Mouse (Mus musculus) heart, embryonic 11.5 days (tissue): Measurements from ENCODE around the gene Macrod2. TPM values are rescaled to one million over a fixed set of nuclear protein-coding genes. Genes with fewer than 3 reads are reported as not detected.

Source experiments
- ATAC-seq: fragments of 200-750 bp; cut with Nextera tagmentation; replicated peaks from 2 replicates; pipeline ENCODE4 v1.8.0; 2017; ENCODE audit warnings: moderate library complexity; ENCODE audit not compliant: insufficient number of reproducible peaks, low FRiP score, low TSS enrichment
- H3K27ac ChIP-seq: fragments of 300-500 bp; sonication (generic); 2 replicates; pipeline ENCODE4 v1.5.1; 2014; ENCODE audit warnings: mild to moderate bottlenecking, low read depth, low read length
- H3K27me3 ChIP-seq: fragments of 300-500 bp; sonication (generic); 2 replicates; pipeline ENCODE4 v1.6.1; 2014; ENCODE audit warnings: mild to moderate bottlenecking, low read length, mixed read lengths; ENCODE audit not compliant: control insufficient read depth, insufficient read depth
- H3K36me3 ChIP-seq: fragments of 300-500 bp; sonication (generic); 2 replicates; pipeline ENCODE4 v1.6.1; 2014; ENCODE audit warnings: mild to moderate bottlenecking, low read length, moderate library complexity, mixed read lengths; ENCODE audit not compliant: control insufficient read depth, insufficient read depth
- H3K4me1 ChIP-seq: fragments of 300-500 bp; sonication (generic); 2 replicates; pipeline ENCODE4 v1.6.1; 2014; ENCODE audit warnings: low read length; ENCODE audit not compliant: control insufficient read depth, insufficient read depth
- H3K4me2 ChIP-seq: fragments of 300-500 bp; sonication (generic); 2 replicates; pipeline ENCODE4 v1.6.1; 2014; ENCODE audit warnings: mild to moderate bottlenecking, moderate library complexity
- H3K4me3 ChIP-seq: fragments of 300-500 bp; sonication (generic); 2 replicates; pipeline ENCODE4 v1.5.1; 2014; ENCODE audit warnings: low read depth, low read length
- H3K9ac ChIP-seq: fragments of 300-500 bp; sonication (generic); 2 replicates; pipeline ENCODE4 v1.6.1; 2014; ENCODE audit warnings: mild to moderate bottlenecking, low read depth, low read length, moderate library complexity
- H3K9me3 ChIP-seq: fragments of 300-500 bp; sonication (generic); replicated peaks from 2 replicates; pipeline ENCODE4 v1.6.1; 2016; ENCODE audit warnings: low read length; ENCODE audit not compliant: control insufficient read depth
- WGBS: fragments of 180-500 bp; shearing (Covaris S2); extraction: QIAGEN DNeasy Blood & Tissue Kit; methylation state at CpG from one replicate; pipeline ENCODE4 v1.1.7; 2014; ENCODE audit not compliant: insufficient replicate concordance; 5-methylcytosine and 5-hydroxymethylcytosine counted together
- polyA plus RNA-seq: library from polyadenylated mRNA; unstranded; fragments of >200 nt; fragmentation: Nextera tagmentation; extraction: Ambion mirVana; gene quantifications from 2 replicates; pipeline ENCODE4 v1.2.1, GENCODE M21; 2014

The Macrod2 gene
- polyA plus RNA-seq, 1 experiment from 2014 or later = 20.5 TPM

DNA sequence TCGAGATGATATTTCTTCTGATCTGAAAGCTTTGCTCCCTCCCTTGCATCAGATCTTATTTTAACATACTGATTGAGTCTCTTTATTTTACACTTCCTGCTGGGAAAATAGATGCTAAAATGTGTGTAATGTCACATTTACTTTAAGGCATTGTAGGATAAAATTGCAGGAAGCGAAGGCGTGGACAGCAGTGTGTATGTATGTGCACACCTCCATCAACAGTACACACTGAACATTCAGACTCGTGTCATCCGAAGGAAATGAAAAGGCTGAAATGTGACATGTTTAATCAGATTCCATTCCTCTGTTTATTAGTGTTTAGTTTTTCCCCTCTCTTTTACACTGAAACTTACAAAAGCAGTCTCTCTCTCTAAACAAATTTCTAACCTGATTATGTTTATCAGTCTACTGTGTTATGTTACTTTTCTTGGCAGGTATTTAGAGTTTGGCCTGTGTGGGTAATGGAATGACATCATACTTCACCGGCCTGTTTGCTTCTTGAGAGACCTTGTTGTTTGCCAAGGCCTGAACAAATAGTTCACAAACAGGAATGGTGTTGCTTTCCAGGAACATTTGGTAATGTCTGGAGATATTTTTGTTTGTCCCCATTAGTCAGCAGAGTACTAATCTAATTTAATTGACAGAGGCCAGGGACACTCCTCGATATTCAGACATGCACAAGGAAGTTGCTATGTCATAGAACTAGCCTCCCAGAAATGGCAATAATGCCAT, 1588.7 kb downstream of the Macrod2 start:
- Histone ChIP-seq H3K4me2 (no peak overlapping the region), H3K9me3 (no peaks in the 10 kb centered on the region), H3K36me3 (no peaks in the 10 kb centered on the region), H3K4me3 (no peak overlapping the region), H3K4me1 (no peaks in the 10 kb centered on the region), H3K27me3 (no peaks in the 10 kb centered on the region), H3K9ac (no peak overlapping the region), H3K27ac (no peak overlapping the region)
- 74% methylated on average over 7 of the region's 7 CpGs for WGBS
- ATAC-seq = no peak

DNA sequence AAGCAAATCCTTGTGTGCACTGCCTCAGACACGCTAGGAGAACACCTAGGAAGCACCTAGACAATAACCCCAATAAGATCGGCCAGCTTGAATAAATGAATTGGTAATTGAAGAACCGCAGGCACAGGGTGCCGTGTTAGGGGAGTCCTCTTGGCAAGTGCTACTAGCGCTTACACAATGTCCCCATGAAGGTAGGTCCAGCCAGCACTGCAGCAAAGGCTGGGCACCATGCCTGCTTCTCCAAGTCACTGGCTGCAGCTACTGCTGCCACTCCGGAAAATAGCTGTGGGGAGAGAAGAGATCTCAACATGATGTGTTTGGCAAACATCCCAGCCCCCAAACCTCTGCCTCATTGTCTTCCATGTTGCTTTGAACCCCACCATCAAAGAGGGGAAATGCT, 1603.8 kb downstream of the Macrod2 start:
- ATAC-seq = no peak
- peaks cover 15% of the 10 kb centered on the region for H3K27me3 ChIP-seq
- no peak overlapping the region for H3K4me2 ChIP-seq
- no peak overlapping the region for H3K4me3 ChIP-seq
- H3K4me1 ChIP-seq = no peaks in the 10 kb centered on the region
- no peaks in the 10 kb centered on the region for H3K36me3 ChIP-seq
- no peaks in the 10 kb centered on the region for H3K9me3 ChIP-seq
- H3K27ac ChIP-seq = no peak overlapping the region
- H3K9ac ChIP-seq = no peak overlapping the region
- WGBS = 77% methylated on average over 6 of the region's 6 CpGs

- 78% methylated on average over 4 of the region's 4 CpGs for WGBS
Measured at GRCm38 (mm10) chr2:142024534-142025155, 1629.5 kb downstream of the Macrod2 start.

GRCm38 (mm10) chr2:142026721-142027120, 1631.6 kb downstream of the Macrod2 start:
- Histone ChIP-seq H3K9me3 (no peaks in the 10 kb centered on the region), H3K27me3 (no peaks in the 10 kb centered on the region), H3K27ac (no peak overlapping the region), H3K9ac (no peak overlapping the region), H3K4me3 (no peak overlapping the region), H3K4me1 (no peaks in the 10 kb centered on the region), H3K36me3 (no peaks in the 10 kb centered on the region), H3K4me2 (no peak overlapping the region)
- ATAC-seq = no peak

More at GRCm38 (mm10) chr2:142024534-142025155, 1629.5 kb downstream of the Macrod2 start:
- H3K36me3 ChIP-seq = no peaks in the 10 kb centered on the region
- no peak overlapping the region for H3K4me3 ChIP-seq
- H3K9me3 ChIP-seq = no peaks in the 10 kb centered on the region
- H3K4me1 ChIP-seq = no peaks in the 10 kb centered on the region
- no peak overlapping the region for H3K27ac ChIP-seq
- no peak overlapping the region for H3K9ac ChIP-seq
- H3K4me2 ChIP-seq = no peak overlapping the region
- no peak for ATAC-seq
- no peaks in the 10 kb centered on the region for H3K27me3 ChIP-seq

DNA sequence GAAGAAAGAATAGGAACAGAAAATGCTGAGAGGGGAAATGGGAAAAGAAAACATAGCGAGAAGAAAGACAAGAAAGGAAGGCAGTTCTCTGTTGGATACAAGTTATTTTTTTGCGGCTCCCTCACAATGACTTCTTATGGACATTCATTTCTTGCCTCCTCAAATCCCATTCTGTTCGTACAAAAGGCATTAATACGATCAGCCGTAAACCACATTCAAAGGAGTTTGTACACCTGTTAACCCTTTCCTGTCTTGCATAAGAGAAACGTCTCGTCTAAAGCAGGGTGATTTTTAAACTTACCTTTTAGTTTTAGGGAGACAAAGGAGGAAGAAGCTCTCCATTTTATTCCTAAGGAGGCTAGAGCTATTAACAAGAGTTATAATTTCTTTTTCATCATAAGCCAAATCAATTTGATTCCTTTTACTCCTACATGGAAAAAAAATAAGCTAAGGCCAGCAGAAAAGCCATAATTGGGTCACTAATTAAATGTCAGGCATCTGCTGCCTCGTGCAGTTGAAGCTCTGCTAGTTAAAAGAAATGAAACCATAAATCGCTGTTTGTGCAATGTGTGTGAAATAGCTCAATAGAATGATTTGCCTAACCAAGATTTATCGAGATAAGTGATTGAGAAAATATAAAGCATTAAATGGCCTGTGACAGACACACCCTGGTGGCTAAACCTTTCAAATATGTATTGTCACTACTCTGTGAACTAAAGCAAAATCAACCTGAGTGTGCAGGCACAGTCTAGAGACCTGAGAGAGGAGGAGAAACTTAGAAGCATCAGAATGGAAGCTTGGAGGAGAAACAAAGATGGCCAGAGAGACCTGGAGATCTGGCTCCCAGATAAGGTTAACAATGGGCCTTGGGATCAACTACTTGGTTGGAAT, 1635.9 kb downstream of the Macrod2 start:
- no peak overlapping the region for H3K9ac ChIP-seq
- H3K9me3 ChIP-seq = no peaks in the 10 kb centered on the region
- 71% methylated on average over 10 of the region's 10 CpGs for WGBS
- no peaks in the 10 kb centered on the region for H3K27me3 ChIP-seq
- H3K4me3 ChIP-seq = no peak overlapping the region
- H3K36me3 ChIP-seq = no peaks in the 10 kb centered on the region
- no peak overlapping the region for H3K27ac ChIP-seq
- no peaks in the 10 kb centered on the region for H3K4me1 ChIP-seq
- H3K4me2 ChIP-seq = no peak overlapping the region
- ATAC-seq = no peak

DNA sequence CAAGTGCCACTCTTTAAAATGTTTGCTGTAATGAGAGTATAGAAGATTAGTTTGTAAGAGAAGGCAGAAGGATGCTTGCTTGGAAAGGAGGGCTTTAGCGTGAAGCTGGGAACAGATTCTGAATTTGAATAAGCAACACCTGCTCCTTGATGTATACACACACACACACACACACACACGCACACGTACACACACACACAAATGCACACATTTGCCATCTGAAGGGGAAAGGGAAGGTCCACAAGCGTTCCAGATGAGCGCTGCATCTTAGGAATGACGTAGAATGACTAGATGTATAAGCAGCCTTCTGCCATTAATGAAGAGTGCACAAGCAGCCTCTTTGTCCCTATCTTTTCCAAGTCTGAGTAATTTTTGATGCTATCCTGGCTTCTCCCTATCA, 1660.5 kb downstream of the Macrod2 start:
- H3K27me3 ChIP-seq = no peaks in the 10 kb centered on the region
- H3K9ac ChIP-seq = no peak overlapping the region
- H3K27ac ChIP-seq = no peak overlapping the region
- 0 out of 2 replicates have a peak, but pooled peaks cover 3% of the 10 kb centered on the region for H3K4me1 ChIP-seq
- H3K4me3 ChIP-seq = no peak overlapping the region
- no peaks in the 10 kb centered on the region for H3K9me3 ChIP-seq
- no peaks in the 10 kb centered on the region for H3K36me3 ChIP-seq
- no peak for ATAC-seq
- no peak overlapping the region for H3K4me2 ChIP-seq
- WGBS = 89% methylated on average over 6 of the region's 6 CpGs

DNA sequence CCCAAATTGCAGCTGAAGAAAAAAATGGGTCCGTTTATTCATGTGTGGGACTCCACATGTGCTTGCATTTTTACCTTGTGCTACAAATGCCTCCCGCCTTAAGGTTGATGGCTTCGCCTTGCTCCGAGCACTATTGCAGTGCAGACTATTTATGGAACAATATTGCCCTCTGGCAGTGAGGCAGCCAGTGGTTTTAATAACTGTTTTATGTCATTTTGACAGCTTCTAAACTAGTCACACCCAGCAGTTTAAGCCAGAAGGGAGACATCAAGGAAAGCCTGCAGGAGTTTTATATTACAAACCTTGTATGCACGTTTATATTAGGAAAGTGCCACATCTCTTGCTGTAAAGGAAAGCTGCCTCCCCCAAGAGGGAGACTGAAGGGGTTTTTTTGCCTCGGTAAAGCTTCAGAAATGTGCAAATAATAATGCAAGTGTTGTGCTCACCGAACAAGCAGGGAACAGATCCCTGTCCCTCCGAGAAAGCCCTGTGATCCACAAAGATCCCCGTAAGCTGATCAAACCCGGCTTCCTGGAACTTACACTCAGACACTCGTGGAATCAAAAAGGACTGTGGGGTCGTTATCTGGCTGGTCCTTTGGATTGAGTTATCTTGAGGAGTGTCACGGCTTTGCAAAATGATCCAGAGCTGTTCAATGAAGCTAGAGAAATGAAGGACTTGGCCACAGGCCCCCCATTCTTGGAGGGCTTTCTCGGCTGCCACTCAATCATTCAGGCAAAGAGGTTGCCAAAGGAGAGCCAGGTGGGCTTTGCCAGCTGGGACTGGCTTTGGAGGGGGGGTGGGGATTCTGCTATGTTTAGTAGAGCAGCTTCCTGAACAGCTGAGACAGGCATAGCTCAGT, 1663.0 kb downstream of the Macrod2 start:
- Histone ChIP-seq H3K4me2 (peak overlapping the region; percentile 42), H3K36me3 (no peaks in the 10 kb centered on the region), H3K9me3 (no peaks in the 10 kb centered on the region), H3K9ac (no peak overlapping the region), H3K27ac (no peak overlapping the region; the same call in 1 of the 2 replicates), H3K4me1 (0 out of 2 replicates have a peak, but pooled peaks cover 3% of the 10 kb centered on the region), H3K27me3 (no peaks in the 10 kb centered on the region), H3K4me3 (no peak overlapping the region)
- peak; percentile 52; the same call in 1 of the 2 replicates for ATAC-seq
- WGBS = 34% methylated on average over 14 of the region's 14 CpGs

DNA sequence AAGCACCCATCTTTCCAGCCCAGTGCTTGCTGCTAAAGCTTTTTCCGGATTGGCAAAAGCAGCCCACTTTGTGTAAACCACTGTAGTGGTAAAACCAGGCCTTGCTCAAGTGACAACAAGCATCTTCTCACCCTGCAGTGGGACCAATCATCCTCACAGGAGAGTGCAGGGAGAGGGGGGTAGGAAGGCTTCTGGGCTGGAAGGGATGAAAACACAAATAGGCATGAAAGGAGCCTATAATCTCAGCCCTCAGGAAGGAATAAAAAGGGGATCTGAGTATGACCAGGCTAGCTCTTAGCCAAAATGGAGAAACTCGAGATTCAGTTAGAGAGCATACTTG, 1663.6 kb downstream of the Macrod2 start:
- H3K36me3 ChIP-seq = no peaks in the 10 kb centered on the region
- peak overlapping the region; percentile 42; the same call in 1 of the 2 replicates for H3K4me2 ChIP-seq
- no peak for ATAC-seq
- H3K4me3 ChIP-seq = no peak overlapping the region
- H3K9ac ChIP-seq = no peak overlapping the region
- 0 out of 2 replicates have a peak, but pooled peaks cover 3% of the 10 kb centered on the region for H3K4me1 ChIP-seq
- H3K27me3 ChIP-seq = no peaks in the 10 kb centered on the region
- H3K27ac ChIP-seq = no peak overlapping the region
- H3K9me3 ChIP-seq = no peaks in the 10 kb centered on the region
- 50% methylated on average over 2 of the region's 2 CpGs for WGBS
